Mouse (Mus musculus) erythroid progenitor cell, adult 5-6 weeks (primary cell): ENCODE results near the gene Prkcd. TPM values are rescaled to one million over a fixed set of nuclear protein-coding genes. Genes with fewer than 3 reads are reported as not detected.

Experiments
- ATAC-seq: replicated peaks from 2 replicates; pipeline ENCODE4 v1.8.0; 2016; ENCODE audit warnings: moderate number of reproducible peaks, mild to moderate bottlenecking, moderate TSS enrichment, inconsistent platforms; ENCODE audit not compliant: poor library complexity, low FRiP score, severe bottlenecking
- total RNA-seq, 2 experiments: library from RNA; stranded (forward) in 1 of 2; stranded (reverse) in 1 of 2; fragments of 150-400 nt in 1 of 2; fragments of 186-747, 209-891 nt in 1 of 2; gene quantifications; 2 replicates each; pipeline versions ENCODE4 v1.2.3 to v1.2.4; 2015 to 2017; ENCODE audit warnings: low replicate concordance in 2 of 2

Gene Prkcd
- total RNA-seq, 2 experiments from 2014 or later, result 35.2 to 35.7 TPM

- ATAC-seq, result no peak
Measured at GRCm38 (mm10) chr14:30610940-30611339, 15.1 kb downstream of the Prkcd start.

- no peak for ATAC-seq
Measured at GRCm38 (mm10) chr14:30610304-30610703, 15.7 kb downstream of the Prkcd start.

GRCm38 (mm10) chr14:30609499-30609898 is 16.5 kb downstream of the Prkcd start:
- no peak for ATAC-seq

- no peak for ATAC-seq
Measured at GRCm38 (mm10) chr14:30608176-30608575, 17.8 kb downstream of the Prkcd start.

- ATAC-seq, result no peak
Measured at GRCm38 (mm10) chr14:30607696-30608095, 18.3 kb downstream of the Prkcd start.

GRCm38 (mm10) chr14:30606817-30607216 is 19.2 kb downstream of the Prkcd start:
- no peak for ATAC-seq

- ATAC-seq, result no peak
Measured at GRCm38 (mm10) chr14:30597142-30597541, 28.9 kb downstream of the Prkcd start.

- no peak for ATAC-seq
Measured at GRCm38 (mm10) chr14:30596407-30596806, 29.6 kb downstream of the Prkcd start.

GRCm38 (mm10) chr14:30595576-30596313 is 30.3 kb downstream of the Prkcd start:
- ATAC-seq, result no peak

- ATAC-seq, result no peak
Measured at GRCm38 (mm10) chr14:30594092-30594695, 31.8 kb downstream of the Prkcd start.

- no peak for ATAC-seq
Measured at GRCm38 (mm10) chr14:30593279-30594091, 32.5 kb downstream of the Prkcd start.

- ATAC-seq, result 0 out of 2 replicates have a peak, but pooled peaks have one; percentile 51
Measured at GRCm38 (mm10) chr14:30591417-30591816, 34.6 kb downstream of the Prkcd start.

- 0 out of 2 replicates have a peak, but pooled peaks have one; percentile 7 for ATAC-seq
Measured at GRCm38 (mm10) chr14:30590918-30591317, 35.1 kb downstream of the Prkcd start.

- ATAC-seq, result no peak
Measured at GRCm38 (mm10) chr14:30590041-30590645, 35.9 kb downstream of the Prkcd start.

GRCm38 (mm10) chr14:30586780-30587461 is 39.1 kb downstream of the Prkcd start:
- ATAC-seq, result no peak

GRCm38 (mm10) chr14:30585323-30585722 is 40.7 kb downstream of the Prkcd start:
- ATAC-seq, result no peak

GRCm38 (mm10) chr14:30584497-30585251 is 41.3 kb downstream of the Prkcd start:
- ATAC-seq, result no peak

- ATAC-seq, result no peak
Measured at GRCm38 (mm10) chr14:30584077-30584476, 41.9 kb downstream of the Prkcd start.

- ATAC-seq, result no peak
Measured at GRCm38 (mm10) chr14:30581238-30581637, 44.8 kb downstream of the Prkcd start.
